Mouse (Mus musculus) midbrain, embryonic 12.5 days (tissue): ENCODE measurements around the gene Arrdc3. TPM values are rescaled to one million over a fixed set of nuclear protein-coding genes. Genes with fewer than 3 reads are reported as not detected.

ENCODE experiments used
- ATAC-seq: fragments of 200-750 bp; cut with Nextera tagmentation; 2 replicates; pipeline ENCODE4 v1.8.0; 2017; ENCODE audit warnings: low read depth, moderate TSS enrichment, moderate library complexity; ENCODE audit not compliant: low FRiP score
- H3K27ac ChIP-seq: fragments of 300-500 bp; sonication (generic); replicated peaks from 2 replicates; pipeline ENCODE4 v1.5.1; 2016; ENCODE audit warnings: mild to moderate bottlenecking
- H3K27me3 ChIP-seq: fragments of 300-500 bp; sonication (generic); 2 replicates; pipeline ENCODE4 v1.6.1; 2016; ENCODE audit warnings: mild to moderate bottlenecking
- H3K36me3 ChIP-seq: fragments of 300-500 bp; sonication (generic); 2 replicates; pipeline ENCODE4 v1.6.1; 2016
- H3K4me1 ChIP-seq: fragments of 300-500 bp; sonication (generic); 2 replicates; pipeline ENCODE4 v1.6.1; 2016
- H3K4me2 ChIP-seq: fragments of 300-500 bp; sonication (generic); replicated peaks from 2 replicates; pipeline ENCODE4 v1.6.1; 2016; ENCODE audit warnings: mild to moderate bottlenecking, moderate library complexity
- H3K4me3 ChIP-seq: fragments of 300-500 bp; sonication (generic); 2 replicates; pipeline ENCODE4 v1.5.1; 2016; ENCODE audit warnings: mild to moderate bottlenecking
- H3K9ac ChIP-seq: fragments of 300-500 bp; sonication (generic); replicated peaks from 2 replicates; pipeline ENCODE4 v1.6.1; 2016; ENCODE audit warnings: mild to moderate bottlenecking, moderate library complexity
- H3K9me3 ChIP-seq: fragments of 300-500 bp; sonication (generic); 2 replicates; pipeline ENCODE4 v1.6.1; 2016; ENCODE audit warnings: mild to moderate bottlenecking
- WGBS: fragments of 180-500 bp; shearing (Covaris S2); methylation state at CpG from one replicate; pipeline ENCODE4 v1.1.7; 2016; 5-methylcytosine and 5-hydroxymethylcytosine counted together
- polyA plus RNA-seq: library from polyadenylated mRNA; unstranded; fragments of >200 nt; fragmentation: Nextera tagmentation; extraction: Ambion mirVana; gene quantifications from 2 replicates; pipeline ENCODE4 v1.2.1, GENCODE M21; 2016

Arrdc3 gene
- polyA plus RNA-seq, 1 experiment from 2014 or later = 56.3 TPM

GRCm38 (mm10) chr13:80930030-80930429 is 46.8 kb downstream of the Arrdc3 start:
- Histone ChIP-seq H3K36me3 (no peaks in the 10 kb centered on the region), H3K9me3 (no peaks in the 10 kb centered on the region), H3K4me1 (no peaks in the 10 kb centered on the region), H3K4me2 (no peak overlapping the region), H3K27ac (no peak overlapping the region), H3K9ac (no peak overlapping the region), H3K4me3 (no peak overlapping the region), H3K27me3 (no peaks in the 10 kb centered on the region)
- no peak for ATAC-seq
- 86% methylated on average over 4 of the region's 4 CpGs for WGBS

GRCm38 (mm10) chr13:80932816-80933402 is 49.7 kb downstream of the Arrdc3 start:
- WGBS = 70% methylated on average over 5 of the region's 5 CpGs
- ATAC-seq = no peak
- no peak overlapping the region for H3K9ac ChIP-seq

GRCm38 (mm10) chr13:80936426-80936825 is 53.2 kb downstream of the Arrdc3 start:
- Histone ChIP-seq H3K4me1 (no peaks in the 10 kb centered on the region), H3K9ac (no peak overlapping the region), H3K27me3 (no peaks in the 10 kb centered on the region), H3K36me3 (no peaks in the 10 kb centered on the region), H3K27ac (no peak overlapping the region), H3K4me2 (no peak overlapping the region), H3K9me3 (no peaks in the 10 kb centered on the region), H3K4me3 (no peak overlapping the region)
- WGBS = 88% methylated on average over 2 of the region's 2 CpGs
- ATAC-seq = no peak

More at GRCm38 (mm10) chr13:80932816-80933402, 49.7 kb downstream of the Arrdc3 start:
- H3K36me3 ChIP-seq = no peaks in the 10 kb centered on the region
- H3K4me2 ChIP-seq = no peak overlapping the region
- H3K4me1 ChIP-seq = no peaks in the 10 kb centered on the region
- no peak overlapping the region for H3K27ac ChIP-seq
- H3K9me3 ChIP-seq = no peaks in the 10 kb centered on the region
- no peak overlapping the region for H3K4me3 ChIP-seq
- H3K27me3 ChIP-seq = no peaks in the 10 kb centered on the region

- no peak overlapping the region for H3K27ac ChIP-seq
- H3K27me3 ChIP-seq = no peaks in the 10 kb centered on the region
- no peaks in the 10 kb centered on the region for H3K4me1 ChIP-seq
- no peak overlapping the region for H3K9ac ChIP-seq
- H3K4me3 ChIP-seq = no peak overlapping the region
- H3K9me3 ChIP-seq = no peaks in the 10 kb centered on the region
- H3K4me2 ChIP-seq = no peak overlapping the region
- 89% methylated on average over 4 of the region's 4 CpGs for WGBS
- no peak for ATAC-seq
- no peaks in the 10 kb centered on the region for H3K36me3 ChIP-seq
Measured at GRCm38 (mm10) chr13:80939228-80939627, 56.0 kb downstream of the Arrdc3 start.

GRCm38 (mm10) chr13:80939866-80940265 is 56.7 kb downstream of the Arrdc3 start:
- no peak overlapping the region for H3K4me3 ChIP-seq
- no peaks in the 10 kb centered on the region for H3K9me3 ChIP-seq
- ATAC-seq = no peak
- no peaks in the 10 kb centered on the region for H3K4me1 ChIP-seq
- 79% methylated on average over 1 of the region's 1 CpGs for WGBS
- H3K27ac ChIP-seq = no peak overlapping the region
- no peaks in the 10 kb centered on the region for H3K27me3 ChIP-seq
- H3K4me2 ChIP-seq = no peak overlapping the region
- H3K36me3 ChIP-seq = no peaks in the 10 kb centered on the region
- H3K9ac ChIP-seq = no peak overlapping the region

- no peaks in the 10 kb centered on the region for H3K36me3 ChIP-seq
- no peak overlapping the region for H3K9ac ChIP-seq
- no peak overlapping the region for H3K4me2 ChIP-seq
- no peaks in the 10 kb centered on the region for H3K27me3 ChIP-seq
- no peaks in the 10 kb centered on the region for H3K9me3 ChIP-seq
- WGBS = 91% methylated on average over 5 of the region's 5 CpGs
- no peak overlapping the region for H3K27ac ChIP-seq
- no peak overlapping the region for H3K4me3 ChIP-seq
- H3K4me1 ChIP-seq = no peaks in the 10 kb centered on the region
- no peak for ATAC-seq
Measured at GRCm38 (mm10) chr13:80940421-80940820, 57.2 kb downstream of the Arrdc3 start.

- WGBS = 75% methylated on average over 10 of the region's 10 CpGs
- no peaks in the 10 kb centered on the region for H3K27me3 ChIP-seq
Measured at GRCm38 (mm10) chr13:80940860-80941630, 57.9 kb downstream of the Arrdc3 start.

GRCm38 (mm10) chr13:80944532-80944931 is 61.3 kb downstream of the Arrdc3 start:
- H3K27ac ChIP-seq = no peak overlapping the region
- H3K9me3 ChIP-seq = no peaks in the 10 kb centered on the region
- no peak overlapping the region for H3K4me3 ChIP-seq
- no peaks in the 10 kb centered on the region for H3K27me3 ChIP-seq
- no peaks in the 10 kb centered on the region for H3K36me3 ChIP-seq
- no peaks in the 10 kb centered on the region for H3K4me1 ChIP-seq
- no peak overlapping the region for H3K4me2 ChIP-seq
- H3K9ac ChIP-seq = no peak overlapping the region
- no peak for ATAC-seq

More at GRCm38 (mm10) chr13:80940860-80941630, 57.9 kb downstream of the Arrdc3 start:
- no peaks in the 10 kb centered on the region for H3K36me3 ChIP-seq
- no peak overlapping the region for H3K27ac ChIP-seq
- H3K9me3 ChIP-seq = no peaks in the 10 kb centered on the region
- H3K9ac ChIP-seq = no peak overlapping the region
- no peaks in the 10 kb centered on the region for H3K4me1 ChIP-seq
- ATAC-seq = no peak
- no peak overlapping the region for H3K4me3 ChIP-seq
- H3K4me2 ChIP-seq = no peak overlapping the region
